Mouse (Mus musculus) liver, postnatal 0 days (tissue): ENCODE results near the gene Eri3.

ENCODE experiments used
- CTCF ChIP-seq: sonication (generic); IDR thresholded peaks from 2 replicates; pipeline ENCODE4 v1.5.1; 2016; ENCODE audit warnings: antibody characterized with exemption, low read depth
- EP300 ChIP-seq: IDR thresholded peaks from 2 replicates; pipeline ENCODE4 v1.6.1; 2016; ENCODE audit warnings: antibody characterized with exemption, low read depth, mild to moderate bottlenecking

GRCm38 (mm10) chr4:117521350-117521749 lies 28.8 kb upstream of the Eri3 start:
- TF ChIP-seq CTCF (peak; percentile 39), EP300 (no peak)
